Mouse (Mus musculus) adrenal gland, postnatal 36 days (tissue): ENCODE data around the gene St7. TPM values are rescaled to one million over a fixed set of nuclear protein-coding genes. Genes with fewer than 3 reads are reported as not detected.

ENCODE experiments used
- DNase-seq, 2 experiments: peaks; one replicate each; pipeline ENCODE4 v3.0.0; 2021; ENCODE audit warnings: mixed read lengths in 1 of 2
- total RNA-seq, 2 experiments: library from RNA; stranded (reverse); gene quantifications; 2 replicates each; pipeline ENCODE4 v1.2.3; 2021

The St7 gene
- total RNA-seq, 2 experiments from 2014 or later = 23.9 to 30.1 TPM

DNA sequence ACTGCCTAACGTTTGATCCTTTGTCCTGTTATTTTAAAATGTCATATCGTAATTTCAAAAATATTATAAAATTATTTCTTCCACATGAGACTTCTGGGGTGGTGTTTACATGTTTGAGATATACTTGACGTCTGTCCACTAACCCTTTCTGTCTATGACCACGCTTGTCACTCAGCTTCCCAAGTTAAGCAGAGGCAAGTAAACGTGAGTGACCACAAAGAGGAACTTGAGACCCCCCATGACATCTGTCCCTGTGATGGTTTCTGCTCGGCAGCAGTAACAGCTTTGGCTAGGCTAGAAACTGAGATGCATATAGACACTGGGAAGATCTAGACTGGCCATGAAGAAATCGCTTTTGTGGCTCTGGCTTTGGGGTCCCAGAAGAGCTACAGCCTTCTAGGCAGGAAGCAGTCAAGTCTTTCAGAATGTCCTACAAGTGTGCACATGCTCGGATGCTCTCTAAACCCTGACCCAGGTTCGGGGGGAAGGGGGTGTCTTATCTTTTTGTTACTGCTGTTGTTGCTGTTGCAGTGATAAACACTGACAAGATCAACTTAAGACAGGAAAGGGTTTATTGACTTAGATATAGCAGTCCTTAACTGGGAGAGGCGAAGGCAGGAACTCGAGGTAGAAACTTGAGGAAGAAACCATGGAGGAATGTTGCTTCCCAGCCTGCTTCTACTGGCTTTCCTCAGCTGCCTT lies 254.5 kb downstream of the St7 start:
- no peak for DNase-seq

DNA sequence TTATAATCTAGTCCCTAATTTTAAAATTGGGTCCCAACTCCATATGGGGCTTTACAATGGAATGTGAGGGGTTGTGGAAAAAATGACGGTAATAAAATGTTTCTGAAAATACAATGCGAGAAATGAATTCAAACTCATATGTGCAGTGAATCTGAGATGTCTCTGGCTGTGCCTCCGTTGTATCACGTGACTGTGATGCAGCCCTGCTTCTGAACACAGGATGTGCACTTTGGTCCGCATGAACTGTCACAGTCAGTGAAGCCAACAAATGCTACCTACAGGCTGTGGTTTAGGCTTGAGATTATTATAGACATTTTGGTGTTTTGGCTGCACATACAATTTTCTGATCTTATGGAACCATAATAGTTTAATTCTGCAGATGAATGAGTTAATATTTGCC lies 256.4 kb downstream of the St7 start:
- DNase-seq = no peak

DNA sequence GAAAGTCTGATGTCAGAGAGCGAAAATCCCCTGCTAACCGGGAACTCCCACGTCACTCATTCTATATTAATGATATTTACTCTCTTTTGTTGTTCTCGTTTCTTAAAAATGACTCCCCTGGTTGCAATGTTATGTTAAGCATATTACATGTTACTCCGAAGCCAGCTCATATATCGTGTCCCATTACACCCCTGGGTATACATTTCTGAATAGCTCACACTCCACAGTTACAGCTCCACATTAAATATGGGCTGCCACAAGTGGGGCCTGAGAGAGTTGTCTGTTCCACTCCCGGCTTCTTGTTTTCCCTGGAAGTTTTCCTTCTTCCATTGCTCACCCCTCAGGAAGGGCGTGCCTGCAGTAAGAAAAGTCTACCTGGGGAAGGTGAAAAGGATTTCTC lies 259.0 kb downstream of the St7 start:
- DNase-seq = no peak

DNA sequence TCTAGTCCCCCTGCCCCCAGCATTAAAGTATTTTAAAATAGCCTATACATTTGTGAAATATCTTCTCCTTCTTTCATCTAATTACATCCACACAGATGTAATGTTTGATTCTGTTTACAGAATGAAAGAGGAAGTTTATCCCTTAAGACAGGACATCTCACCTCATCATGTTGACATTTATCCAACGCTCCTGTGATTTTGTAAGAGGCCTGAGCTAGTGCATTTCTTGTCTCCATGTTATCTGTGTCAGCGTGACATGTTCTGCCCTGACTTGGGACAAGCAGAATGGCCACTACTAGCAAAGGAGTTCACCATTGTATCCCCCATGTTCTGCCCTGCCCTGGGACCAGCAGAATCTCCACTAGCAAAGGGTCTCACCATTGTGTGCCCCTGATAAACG lies 270.7 kb downstream of the St7 start:
- no peak for DNase-seq

DNA sequence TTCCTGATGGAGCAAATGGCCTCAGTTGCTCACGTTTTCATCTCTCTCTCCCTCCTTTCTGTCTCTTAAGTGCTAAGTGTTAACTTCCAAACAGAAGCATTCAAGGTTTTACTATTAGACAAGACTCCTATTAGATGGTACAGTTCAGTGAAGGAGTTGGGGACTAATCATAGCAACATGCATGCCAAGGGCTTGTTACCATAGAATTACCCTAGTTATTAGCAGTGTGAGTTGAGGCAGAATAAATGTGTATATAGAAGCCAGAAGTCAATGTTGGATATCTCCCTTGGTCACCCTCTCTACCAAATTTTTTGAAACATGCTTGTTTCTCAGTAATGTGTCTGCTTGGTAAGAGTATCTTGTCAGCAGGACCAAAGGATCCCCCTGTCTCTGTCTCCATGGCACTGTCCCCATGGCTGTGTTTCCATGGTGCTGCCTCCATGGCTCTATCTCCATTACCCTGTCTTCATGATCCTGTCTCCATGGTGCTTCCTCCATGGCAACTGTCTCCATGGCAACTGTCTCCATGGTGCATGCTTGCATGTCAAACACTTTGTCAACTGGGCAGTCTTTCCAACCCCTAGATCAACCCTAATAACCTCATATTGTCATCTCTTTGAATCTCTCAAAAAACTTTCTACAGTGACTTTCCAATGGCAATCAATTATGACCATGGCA lies 275.9 kb downstream of the St7 start:
- DNase-seq = no peak

DNA sequence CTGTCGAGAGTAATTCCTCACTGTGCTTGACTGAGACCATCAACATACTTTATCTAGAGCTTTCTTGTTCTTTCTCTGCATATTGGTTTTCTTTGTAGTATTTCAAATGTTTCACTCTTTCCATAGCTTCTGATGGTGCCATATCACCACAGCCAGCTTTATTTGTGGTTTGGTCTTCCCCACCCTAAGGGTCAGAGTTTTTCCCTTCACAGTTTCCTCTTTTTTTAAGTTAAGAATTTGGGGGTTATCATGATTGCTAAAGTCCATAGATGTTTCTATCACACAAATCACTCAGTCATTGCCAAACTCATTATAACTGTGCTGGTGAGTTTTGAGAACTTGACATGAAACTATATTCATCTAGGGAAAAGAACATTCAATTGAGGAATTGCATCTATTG lies 277.1 kb downstream of the St7 start:
- DNase-seq = no peak

DNA sequence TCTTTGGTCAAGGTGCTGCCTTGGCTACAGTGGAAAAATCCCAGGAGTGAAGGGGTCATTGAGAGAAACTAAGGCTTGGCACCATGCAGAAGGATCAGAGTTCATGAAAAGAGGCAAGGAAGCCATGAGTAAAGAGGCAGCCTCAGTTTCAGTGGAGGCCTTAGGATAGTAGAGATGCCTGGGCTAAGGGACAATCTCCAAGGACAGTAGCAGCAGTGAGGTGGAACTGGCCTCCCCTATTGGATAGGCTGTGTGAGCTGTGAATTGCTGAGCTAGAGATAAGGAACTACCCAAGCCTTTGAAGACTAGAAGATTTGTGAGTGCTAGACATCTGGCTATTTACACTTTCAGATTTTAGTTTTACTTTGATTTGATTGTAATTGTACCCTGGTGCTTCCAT lies 278.7 kb downstream of the St7 start:
- DNase-seq = no peak

DNA sequence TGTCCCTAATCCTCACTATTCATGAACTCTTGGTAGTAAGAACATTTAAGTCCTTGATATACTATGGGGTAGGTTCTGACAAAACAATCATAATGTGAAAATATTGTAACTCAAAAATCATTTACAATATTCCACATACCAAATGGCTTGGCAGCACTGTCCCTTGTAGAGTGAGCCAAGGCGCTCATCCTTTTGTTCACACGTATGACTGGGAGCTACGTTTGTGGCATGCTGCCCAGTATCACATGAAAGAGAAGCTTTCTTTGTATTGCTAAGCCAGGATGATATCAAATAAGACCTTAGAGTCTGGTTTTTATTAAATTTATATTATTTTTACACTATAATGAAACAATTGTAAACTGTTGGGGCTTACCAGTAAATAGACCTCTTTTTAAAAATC lies 281.7 kb downstream of the St7 start:
- no peak for DNase-seq

DNA sequence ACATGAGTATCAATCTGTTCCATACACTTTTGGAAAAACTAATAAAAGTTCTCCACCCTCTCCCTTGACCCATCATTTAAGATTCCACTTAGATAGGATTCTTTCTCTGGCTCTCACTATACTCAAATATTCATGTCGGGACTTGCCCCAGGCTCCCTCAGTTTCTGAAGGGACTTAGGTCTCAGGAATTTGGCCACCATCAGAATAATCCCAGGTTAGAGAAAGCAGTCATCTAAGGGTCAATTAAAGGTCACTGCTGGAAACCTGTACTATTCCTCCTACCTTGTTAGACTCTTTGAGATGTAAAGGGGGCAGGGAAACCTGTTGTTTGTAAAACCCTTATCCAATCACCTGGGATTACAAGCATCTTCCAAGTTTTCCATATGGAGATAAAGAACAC lies 284.4 kb downstream of the St7 start:
- no peak for DNase-seq

DNA sequence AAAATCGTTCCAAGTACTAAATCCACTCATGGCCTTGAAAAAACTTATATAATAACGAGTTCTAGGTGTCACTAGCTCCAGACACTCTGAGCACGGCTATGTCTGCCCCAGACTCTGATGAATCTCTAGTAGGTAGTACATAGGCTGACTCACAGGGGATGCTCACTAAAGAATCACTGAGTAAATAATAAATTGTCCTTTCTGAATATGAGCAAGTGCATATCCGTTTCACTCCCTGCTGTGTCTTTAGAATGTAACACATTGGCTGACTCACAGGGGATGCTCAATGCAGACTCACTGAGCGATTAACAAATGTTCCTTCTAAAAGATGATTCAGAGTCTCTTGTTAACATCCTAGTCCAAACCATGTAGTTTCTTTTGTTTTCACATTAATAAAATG lies 285.6 kb downstream of the St7 start:
- DNase-seq = no peak

DNA sequence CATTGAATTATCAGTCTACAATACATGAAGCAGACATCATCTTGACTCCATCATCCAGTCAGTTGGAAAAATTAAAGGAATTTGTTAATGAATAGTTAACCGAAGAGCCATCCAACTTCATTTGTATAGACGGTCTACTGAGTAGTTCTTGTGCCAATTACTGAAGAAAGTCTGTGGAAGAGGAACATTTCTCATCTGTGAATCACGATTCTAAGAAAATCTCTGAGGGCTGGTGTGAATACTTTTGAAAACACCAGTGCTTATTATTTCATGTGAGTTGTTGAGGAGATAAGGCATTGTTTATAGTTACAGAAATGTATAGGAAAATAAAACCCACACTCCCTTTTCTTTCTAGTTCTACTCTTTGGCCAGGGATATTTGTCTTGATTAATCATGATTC lies 286.1 kb downstream of the St7 start:
- DNase-seq = no peak

DNA sequence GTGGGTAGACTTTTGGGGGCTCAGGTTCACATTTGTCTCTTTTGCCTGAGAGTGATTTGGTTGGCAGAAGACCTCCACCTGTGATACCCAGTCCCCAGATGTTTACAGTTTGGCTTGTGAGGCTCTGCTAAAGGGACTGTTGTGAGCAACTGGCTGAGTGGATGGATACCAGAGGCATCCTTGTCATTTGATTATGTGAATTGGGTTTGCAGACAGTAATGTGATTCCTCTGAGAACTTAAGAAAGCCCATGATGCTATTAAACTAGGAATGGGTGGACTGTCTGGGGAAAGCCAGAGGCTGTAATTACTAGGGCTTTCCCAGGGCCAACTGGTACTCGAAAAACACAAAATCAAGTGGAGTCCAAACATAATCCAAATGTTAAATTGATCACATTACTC lies 286.6 kb downstream of the St7 start:
- no peak for DNase-seq

DNA sequence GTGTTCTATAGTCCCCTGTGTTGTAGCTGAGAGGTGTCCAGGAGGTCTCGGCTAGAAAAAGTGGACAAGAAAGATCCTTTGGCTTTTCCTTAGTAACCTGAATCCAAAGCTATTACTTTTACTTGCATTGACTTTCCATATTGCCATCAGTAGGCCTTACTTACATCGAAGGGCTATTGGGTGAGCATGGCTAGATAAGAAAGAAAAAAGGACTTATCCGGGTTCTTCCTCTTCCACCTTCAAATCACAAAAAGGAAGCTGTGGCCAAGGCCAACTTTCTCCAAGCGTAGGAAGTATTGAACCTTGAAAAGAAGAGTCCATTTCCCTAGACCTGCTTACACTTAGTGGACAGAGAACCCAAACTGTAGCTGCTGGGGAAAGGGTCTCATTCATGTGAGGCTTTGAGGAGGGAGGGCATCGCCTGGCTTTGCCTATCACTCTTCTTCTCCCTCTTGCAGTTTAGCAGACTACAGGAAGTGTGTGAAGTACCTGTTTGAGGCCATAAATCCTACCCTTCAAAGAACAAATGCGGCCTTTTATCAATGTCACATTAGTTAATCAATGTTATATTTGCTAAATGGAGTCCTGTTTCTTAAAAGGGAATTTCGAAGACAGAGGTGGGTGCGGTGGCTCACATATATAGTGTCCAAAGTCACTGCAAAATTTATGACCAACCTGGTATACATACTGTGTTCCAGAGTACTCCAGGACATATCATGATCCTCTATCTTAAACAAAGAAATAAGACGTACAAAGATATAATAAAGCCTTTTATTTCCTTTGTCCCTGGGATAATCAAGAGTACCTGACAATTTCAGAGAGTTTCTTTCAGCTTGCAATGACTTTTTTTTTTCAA lies 297.7 kb downstream of the St7 start:
- no peak for DNase-seq

DNA sequence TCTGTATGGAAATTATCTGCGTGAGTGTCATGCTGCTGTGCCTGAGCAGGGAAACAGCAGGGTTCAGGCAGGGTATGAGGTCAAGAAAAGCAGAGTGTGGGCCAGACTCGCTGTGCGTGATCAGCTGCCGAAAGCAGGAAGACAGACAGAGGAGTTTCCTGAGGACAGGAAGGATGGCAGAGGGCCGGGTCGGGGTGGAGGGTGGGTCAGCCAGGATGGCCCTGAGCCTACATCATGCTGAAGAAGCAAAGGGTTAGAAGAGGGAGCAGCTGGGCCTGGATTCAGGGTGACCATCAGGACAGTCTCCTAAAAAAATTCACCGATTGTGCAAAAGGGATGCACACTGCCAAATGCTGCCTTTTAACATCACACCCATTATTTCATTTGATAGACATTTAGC lies 298.9 kb downstream of the St7 start:
- DNase-seq = peak; percentile 2 to 14

Other genes with a start within 250 kb of the St7 start
- 1 to 10 TPM; 5.9 to 7.5 TPM for gene Met, start 229.1 kb upstream of the St7 start, total RNA-seq
- 100 to 1,000 TPM; 132 to 151 TPM for gene Capza2, start 56.7 kb upstream of the St7 start, total RNA-seq